Mouse (Mus musculus): ENCODE measurements around the gene Cyp2d12. TPM values are rescaled to one million over a fixed set of nuclear protein-coding genes. Genes with fewer than 3 reads are reported as not detected.

The Cyp2d12 gene
- polyA plus RNA-seq (2014; fragmentation: Illumina TruSeq; extraction: RNeasy Lipid Tissue Mini Kit (QIAGEN cat#74804); ENCODE audit: low replicate concordance), result not detected

DNA sequence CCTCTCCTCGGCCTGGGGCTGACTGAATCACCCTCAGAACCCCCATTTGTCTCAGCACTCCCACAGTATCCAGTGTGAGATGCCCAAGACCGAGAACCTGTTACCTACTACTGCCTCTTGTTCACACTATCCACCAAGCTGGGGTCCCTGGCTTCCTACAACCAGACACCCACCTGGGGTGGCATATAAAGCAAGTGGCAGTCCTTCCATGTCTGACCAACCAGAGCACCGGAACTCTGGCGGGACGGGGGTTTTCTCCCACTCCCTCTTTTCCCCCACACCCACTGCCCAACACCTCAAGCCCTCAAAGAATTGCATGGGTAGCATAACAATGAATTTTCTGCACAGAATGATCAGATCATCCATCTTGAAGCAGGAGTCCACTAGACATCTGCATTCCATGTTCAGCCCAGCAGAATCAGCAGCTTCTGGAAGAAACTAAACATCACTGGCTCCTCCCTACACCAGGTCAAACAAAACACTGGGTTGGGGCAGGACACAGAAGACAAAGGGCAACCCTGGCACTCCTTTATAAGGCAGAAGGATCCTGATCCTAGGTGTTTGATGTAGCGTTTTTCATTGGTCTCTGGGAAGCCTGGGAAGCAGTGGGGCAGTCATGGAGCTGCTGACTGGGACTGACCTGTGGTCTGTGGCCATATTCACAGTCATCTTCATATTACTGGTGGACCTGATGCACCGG is at the start of gene Cyp2d12:
TSS of gene Cyp2d12 (plus strand) at position 542 of the 700 bp plus-strand sequence.

Other genes with a start within 250 kb of the Cyp2d12 start
- gene Naga, start 216.1 kb upstream of the Cyp2d12 start, polyA plus RNA-seq (2014; fragmentation: Illumina TruSeq; extraction: RNeasy Lipid Tissue Mini Kit (QIAGEN cat#74804); ENCODE audit: low replicate concordance), result 8.7 TPM
- gene Pheta2, start 216.1 kb upstream of the Cyp2d12 start, polyA plus RNA-seq (2014; fragmentation: Illumina TruSeq; extraction: RNeasy Lipid Tissue Mini Kit (QIAGEN cat#74804); ENCODE audit: low replicate concordance), result 0.33 TPM
- 54.0 TPM for gene Smdt1, start 216.1 kb upstream of the Cyp2d12 start, polyA plus RNA-seq (2014; fragmentation: Illumina TruSeq; extraction: RNeasy Lipid Tissue Mini Kit (QIAGEN cat#74804); ENCODE audit: low replicate concordance)
- gene Ndufa6, start 200.8 kb upstream of the Cyp2d12 start, polyA plus RNA-seq (2014; fragmentation: Illumina TruSeq; extraction: RNeasy Lipid Tissue Mini Kit (QIAGEN cat#74804); ENCODE audit: low replicate concordance), result 330 TPM
- gene Cyp2d22, start 174.8 kb upstream of the Cyp2d12 start, polyA plus RNA-seq (2014; fragmentation: Illumina TruSeq; extraction: RNeasy Lipid Tissue Mini Kit (QIAGEN cat#74804); ENCODE audit: low replicate concordance), result 17.8 TPM
- gene Cyp2d11, start 161.1 kb upstream of the Cyp2d12 start, polyA plus RNA-seq (2014; fragmentation: Illumina TruSeq; extraction: RNeasy Lipid Tissue Mini Kit (QIAGEN cat#74804); ENCODE audit: low replicate concordance), result not detected
- gene Cyp2d10, start 147.9 kb upstream of the Cyp2d12 start, polyA plus RNA-seq (2014; fragmentation: Illumina TruSeq; extraction: RNeasy Lipid Tissue Mini Kit (QIAGEN cat#74804); ENCODE audit: low replicate concordance), result not detected
- not detected for gene Cyp2d9, start 121.6 kb upstream of the Cyp2d12 start, polyA plus RNA-seq (2014; fragmentation: Illumina TruSeq; extraction: RNeasy Lipid Tissue Mini Kit (QIAGEN cat#74804); ENCODE audit: low replicate concordance)
- gene Cyp2d34, start 65.9 kb downstream of the Cyp2d12 start, polyA plus RNA-seq (2014; fragmentation: Illumina TruSeq; extraction: RNeasy Lipid Tissue Mini Kit (QIAGEN cat#74804); ENCODE audit: low replicate concordance), result not detected
- not detected for gene Cyp2d40, start 209.1 kb downstream of the Cyp2d12 start, polyA plus RNA-seq (2014; fragmentation: Illumina TruSeq; extraction: RNeasy Lipid Tissue Mini Kit (QIAGEN cat#74804); ENCODE audit: low replicate concordance)
- 100 TPM for gene Cyp2d26, start 239.2 kb downstream of the Cyp2d12 start, polyA plus RNA-seq (2014; fragmentation: Illumina TruSeq; extraction: RNeasy Lipid Tissue Mini Kit (QIAGEN cat#74804); ENCODE audit: low replicate concordance)

Data from small intestine, adult 10 weeks (tissue).